Mouse (Mus musculus) skeletal muscle tissue, adult 2 months (tissue): ENCODE measurements around the gene Ctnna3.
A peak's percentile ranks its signal among the peaks of the same experiment; 100 is the strongest.
"Not testable (repeated sequence)": the region's sequence is repeated elsewhere in the genome, so short reads cannot be mapped to it uniquely, and the experiment has no call there.

ENCODE experiments used
- DNase-seq: peaks from one replicate; pipeline ENCODE4 v3.0.0-alpha.2; 2012; ENCODE audit warnings: low read depth, low spot score

The Ctnna3 gene

GRCm38 (mm10) chr10:64886946-64887345 lies 1457.0 kb downstream of the Ctnna3 start:
- no peak for DNase-seq

DNA sequence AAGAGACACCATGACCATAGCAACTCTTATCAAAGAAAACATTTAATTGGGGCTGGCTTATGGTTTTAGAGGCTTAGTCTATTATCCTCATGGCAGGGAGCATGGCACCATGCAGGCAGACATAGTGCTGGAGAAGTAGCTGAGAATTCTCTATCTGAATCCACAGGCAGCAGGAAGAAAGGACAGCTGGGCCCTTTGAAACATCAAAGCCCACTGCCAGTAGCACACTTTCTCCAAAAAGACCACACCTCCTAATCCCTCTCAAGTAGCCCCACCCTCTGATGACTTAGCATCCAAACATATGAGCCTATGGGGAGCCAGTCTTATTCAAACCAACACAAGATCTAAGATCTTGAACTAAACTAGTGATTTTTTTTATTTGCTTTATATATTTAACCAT lies 1462.6 kb downstream of the Ctnna3 start:
- no peak for DNase-seq

- no peak for DNase-seq
Observed at GRCm38 (mm10) chr10:64898739-64899138, 1468.8 kb downstream of the Ctnna3 start.

DNA sequence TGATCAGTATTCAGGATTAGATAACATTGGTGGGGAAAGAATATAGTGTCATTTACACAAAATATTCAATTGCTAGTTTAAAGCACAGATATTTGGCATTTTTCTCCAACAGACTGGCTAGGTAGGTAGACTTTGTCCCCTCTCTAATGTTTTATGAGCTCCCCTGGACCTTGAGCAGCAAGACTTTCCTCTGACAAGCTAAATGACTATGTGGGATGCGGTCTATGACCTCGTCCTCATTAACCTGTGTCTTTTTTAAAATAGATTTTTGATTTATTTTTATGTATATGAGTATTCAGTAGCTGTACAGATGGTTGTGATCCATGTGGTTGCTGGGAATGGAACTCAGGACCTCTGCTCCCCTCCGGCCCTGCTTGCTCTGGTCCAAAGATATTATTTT lies 1471.8 kb downstream of the Ctnna3 start:
- no peak for DNase-seq

- DNase-seq: no peak
Observed at GRCm38 (mm10) chr10:64940975-64941374, 1511.1 kb downstream of the Ctnna3 start.

DNA sequence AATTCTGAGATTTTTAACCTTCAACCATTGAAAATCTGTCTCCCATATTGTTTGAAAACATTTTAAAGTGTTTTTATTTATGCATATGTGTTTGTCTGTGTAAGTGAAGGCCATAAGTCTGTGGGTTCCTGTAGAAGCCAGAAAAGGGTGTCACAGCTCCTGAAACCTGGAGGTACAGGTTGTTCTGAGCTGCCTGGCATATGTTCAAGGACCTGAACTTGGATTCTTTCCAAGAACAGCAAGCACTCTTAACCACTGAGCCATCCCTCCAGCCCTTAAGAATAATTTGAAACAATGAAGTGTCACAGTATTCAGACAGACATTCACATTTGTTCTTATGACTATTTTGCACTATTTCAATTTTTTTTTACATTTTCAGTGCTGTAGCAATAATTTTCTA lies 1528.5 kb downstream of the Ctnna3 start:
- DNase-seq: peak; percentile 13

DNA sequence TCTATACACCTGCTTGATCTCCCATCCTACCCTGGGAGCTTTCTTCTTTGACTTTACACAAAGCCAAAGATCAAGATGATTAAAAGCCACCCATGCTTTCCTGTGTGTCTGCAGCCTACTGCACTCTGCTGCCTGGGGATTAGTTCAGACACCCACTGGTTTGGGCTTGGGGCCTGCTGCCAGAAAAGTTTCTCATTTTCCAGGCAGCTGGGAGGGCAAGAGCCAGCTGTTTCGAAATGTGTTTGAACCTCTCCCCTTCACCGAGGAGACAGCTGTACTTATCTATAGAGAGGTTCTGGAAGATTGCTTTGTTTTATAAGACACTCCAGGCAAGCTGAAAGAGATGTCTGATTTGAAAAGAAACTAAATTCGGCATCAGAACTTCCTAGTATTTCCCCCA lies 1563.0 kb downstream of the Ctnna3 start:
- no peak for DNase-seq

- DNase-seq: no peak
Observed at GRCm38 (mm10) chr10:65013525-65013924, 1583.6 kb downstream of the Ctnna3 start.

DNA sequence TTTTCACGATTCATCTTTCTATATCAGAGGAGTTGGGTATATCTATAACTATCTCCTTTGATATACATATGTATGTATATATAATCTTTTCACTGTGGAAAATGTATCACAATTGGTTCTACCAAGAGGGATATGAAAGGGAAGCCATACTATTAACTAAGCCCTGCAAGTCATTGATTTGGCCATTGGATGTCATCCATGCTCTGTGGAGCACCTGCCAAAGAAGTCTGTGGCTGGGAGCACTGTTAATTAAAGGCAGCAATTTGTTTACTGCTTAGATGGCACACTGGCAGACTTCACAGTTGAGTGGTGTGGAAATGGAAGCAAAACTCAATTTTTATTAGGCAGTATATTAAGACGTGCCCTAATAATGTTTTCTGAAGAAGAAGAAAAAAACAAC lies 1592.8 kb downstream of the Ctnna3 start:
- DNase-seq: no peak

GRCm38 (mm10) chr10:65033516-65033915 lies 1603.6 kb downstream of the Ctnna3 start:
- DNase-seq: not testable (repeated sequence)
